Mouse (Mus musculus) left cerebral cortex, adult 8-10 months (tissue): ENCODE data around the gene Amer2. TPM values are rescaled to one million over a fixed set of nuclear protein-coding genes. Genes with fewer than 3 reads are reported as not detected.
"Not testable (repeated sequence)": the region's sequence is repeated elsewhere in the genome, so short reads cannot be mapped to it uniquely, and the experiment has no call there.

Source experiments
- DNase-seq, 2 experiments: peaks; one replicate each; pipeline ENCODE4 v3.0.0; 2022; ENCODE audit warnings: low spot score in 2 of 2
- total RNA-seq, 4 experiments: library from RNA; stranded (reverse); gene quantifications; 2 replicates each; pipeline ENCODE4 v1.2.4; 2022

Gene Amer2
- 10 to 100 TPM; 38.0 to 42.7 (median 40.8) TPM for total RNA-seq

DNA sequence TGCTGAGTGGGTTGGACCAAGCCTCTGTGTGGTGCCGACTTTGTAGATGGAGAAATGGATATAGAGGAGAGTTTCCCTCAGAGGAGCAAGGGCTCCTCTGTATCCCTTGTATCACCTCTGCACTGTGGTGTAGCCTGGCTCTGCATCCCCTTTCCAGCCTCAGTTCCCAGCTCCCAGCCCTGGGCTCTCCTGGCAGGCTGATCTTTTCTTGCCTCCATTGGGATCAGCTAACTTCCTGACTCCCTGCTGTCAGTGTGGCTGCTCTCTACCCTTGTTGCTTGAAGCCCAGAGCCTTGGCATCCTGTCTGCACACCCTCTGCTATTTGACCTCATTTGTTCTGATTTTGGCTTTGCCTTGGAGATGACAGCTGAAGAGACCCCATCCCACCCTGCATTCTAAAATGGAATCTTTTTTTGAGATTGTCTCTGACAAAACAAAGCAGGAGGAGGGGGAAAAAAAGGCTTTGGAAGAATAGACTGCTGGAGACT, at the start of gene Amer2:
Gene Amer2 (plus strand): TSS at position 439 of the 489 bp plus-strand sequence.
- DNase-seq = peak in 1 of 2 experiments; percentile 2

DNA sequence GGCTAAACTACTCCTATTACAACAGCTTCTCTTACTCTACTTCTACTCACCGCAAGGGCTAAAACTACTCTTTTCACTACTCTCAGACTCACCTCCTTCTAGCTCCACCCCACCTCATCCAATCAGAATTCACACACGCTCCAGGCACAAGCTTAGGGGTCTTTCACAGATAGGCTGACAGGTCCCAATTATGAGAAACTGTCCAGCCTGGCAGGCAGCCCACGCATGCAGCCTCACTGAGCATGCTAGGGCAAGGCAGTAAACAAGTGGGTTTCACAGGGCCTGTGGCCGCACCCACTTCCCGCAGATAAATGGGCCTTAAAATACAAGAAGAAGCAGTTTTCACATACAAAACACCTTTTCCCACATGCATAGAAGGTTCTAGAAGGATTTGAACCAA, 33.1 kb upstream of the Amer2 start:
- DNase-seq = not testable (repeated sequence)

- DNase-seq = no peak
These were observed 32.5 kb upstream of the Amer2 start for GRCm38 (mm10) chr14:60340570-60340969.

- no peak for DNase-seq
These were observed 27.7 kb upstream of the Amer2 start for GRCm38 (mm10) chr14:60345326-60345876.

GRCm38 (mm10) chr14:60358347-60358746, 14.7 kb upstream of the Amer2 start:
- no peak for DNase-seq

- no peak for DNase-seq
These were observed 11.5 kb upstream of the Amer2 start for GRCm38 (mm10) chr14:60361380-60362212.

GRCm38 (mm10) chr14:60366729-60367128, 6.3 kb upstream of the Amer2 start:
- no peak for DNase-seq

DNA sequence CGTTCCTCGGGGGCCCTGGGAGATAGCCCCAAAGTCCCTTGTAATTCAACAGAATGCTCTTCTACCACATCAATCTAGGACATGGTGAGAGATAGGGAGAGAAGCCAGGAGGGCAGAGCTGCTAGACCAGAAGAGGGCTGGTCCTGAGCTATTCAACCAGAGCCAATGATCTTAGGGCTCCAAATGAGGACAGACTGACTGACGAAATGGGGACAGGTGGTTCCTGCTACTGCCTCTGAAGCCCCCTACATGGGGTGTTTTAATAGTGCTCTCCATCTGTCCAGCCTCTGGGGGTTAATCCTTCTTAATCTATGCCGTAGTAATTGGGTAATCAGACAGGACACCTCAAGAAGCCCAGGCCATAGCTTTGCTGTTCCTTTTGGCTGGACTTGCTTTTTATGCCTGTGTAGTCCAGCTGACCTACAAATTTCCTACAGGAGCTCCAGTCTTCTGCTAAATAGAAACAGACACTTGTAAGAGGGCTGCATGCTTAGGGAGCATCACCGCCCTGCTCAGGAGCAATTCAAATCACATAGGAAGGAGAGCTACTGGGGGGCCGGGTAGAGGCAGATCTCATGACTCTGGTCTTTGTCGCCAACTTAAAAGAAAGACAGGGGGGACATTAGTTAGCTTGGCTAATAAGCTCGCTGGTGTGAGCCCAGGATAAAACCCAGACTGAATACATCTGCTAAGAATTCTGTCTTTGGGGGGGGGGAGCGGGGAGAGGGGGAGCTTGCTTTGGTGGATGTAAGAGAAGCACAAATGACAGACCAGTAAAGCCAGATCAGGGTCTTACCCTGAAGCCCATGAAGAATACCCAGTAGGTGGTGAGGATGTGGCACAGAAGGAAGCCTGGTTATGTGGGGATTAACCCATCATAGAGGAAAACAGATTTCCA, 4.0 kb upstream of the Amer2 start:
- DNase-seq = no peak

GRCm38 (mm10) chr14:60369667-60370315, 3.3 kb upstream of the Amer2 start:
- no peak for DNase-seq

DNA sequence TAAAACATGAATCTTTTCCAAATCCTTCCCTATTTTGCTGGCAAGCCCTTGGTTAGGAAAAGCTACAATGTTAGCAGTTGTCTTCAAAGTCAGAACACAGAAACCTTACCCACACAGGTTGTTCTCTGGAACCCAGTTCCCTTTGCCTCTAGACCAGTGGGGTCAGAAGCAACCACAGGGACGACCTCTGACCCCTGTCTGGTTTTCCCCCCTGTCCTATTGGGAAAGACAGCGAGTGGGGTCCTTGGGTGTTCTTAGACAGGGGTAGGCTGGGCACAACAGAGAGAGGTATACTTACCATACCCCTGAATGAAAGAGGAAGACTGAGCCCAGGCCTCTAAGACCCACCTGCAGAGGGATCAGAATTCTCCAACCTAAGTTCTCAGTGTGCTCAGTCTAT, 4.0 kb downstream of the Amer2 start:
- DNase-seq = no peak

DNA sequence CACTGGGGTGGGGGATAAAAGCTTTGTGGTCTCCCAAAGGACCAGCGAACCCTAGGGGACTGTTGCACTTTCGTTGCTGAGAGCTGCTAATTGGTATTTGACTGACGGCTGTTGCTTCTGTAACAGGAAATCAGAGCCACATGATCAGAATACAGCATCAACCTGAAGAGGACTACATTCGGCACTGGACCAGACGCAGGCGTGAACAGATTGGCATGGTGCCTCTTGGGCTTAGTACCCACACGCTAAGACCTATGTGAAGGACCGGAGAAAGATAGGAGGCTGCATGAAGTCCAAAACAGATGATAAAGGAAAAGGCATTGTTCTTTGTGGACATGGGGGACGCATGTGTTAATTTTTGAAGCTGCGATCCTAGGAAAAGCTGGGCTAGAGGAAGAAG, 4.5 kb downstream of the Amer2 start:
- peak; percentile 48 to 60 for DNase-seq

- DNase-seq = peak; percentile 74 to 93
These were observed 5.1 kb downstream of the Amer2 start for GRCm38 (mm10) chr14:60378057-60378565.

DNA sequence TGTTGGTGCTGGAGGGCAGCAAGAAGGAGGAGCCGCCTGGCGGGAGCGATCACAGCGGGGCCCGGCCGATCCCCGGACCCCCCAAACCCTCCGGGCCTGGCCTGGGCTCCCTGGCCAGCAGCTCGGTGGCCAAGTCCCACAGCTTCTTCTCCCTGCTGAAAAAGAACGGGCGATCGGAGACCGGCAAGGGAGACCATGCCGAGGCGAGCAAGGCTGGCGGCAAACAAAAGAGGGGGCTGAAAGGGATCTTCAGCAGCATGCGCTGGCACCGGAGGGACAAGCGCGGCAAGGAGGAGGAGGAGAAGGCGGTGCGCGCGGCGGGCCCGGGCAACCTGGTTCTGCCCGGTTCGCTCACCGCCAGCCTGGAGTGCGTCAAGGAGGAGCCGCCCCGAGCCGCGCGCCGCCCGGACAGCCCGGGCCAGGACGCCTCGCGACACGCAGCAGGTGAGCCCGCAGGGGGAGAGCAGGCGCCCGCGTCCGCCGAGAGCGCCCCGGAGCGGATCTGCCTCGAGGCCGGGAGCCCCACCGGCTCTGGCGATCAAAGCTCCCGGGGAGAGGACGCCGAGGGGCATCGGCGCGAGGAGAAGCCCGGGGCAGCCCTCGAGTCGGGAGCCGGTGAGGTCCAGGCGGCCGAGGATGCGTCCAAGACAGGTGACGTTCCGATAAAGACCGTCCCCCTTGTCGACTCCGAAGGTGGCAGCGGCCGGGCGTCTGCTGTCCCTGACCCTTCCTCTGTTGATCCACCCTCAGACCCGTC, 5.7 kb downstream of the Amer2 start:
- peak; percentile 45 to 52 for DNase-seq

- DNase-seq = no peak
These were observed 6.4 kb downstream of the Amer2 start for GRCm38 (mm10) chr14:60379323-60379957.

GRCm38 (mm10) chr14:60379958-60380330, 6.9 kb downstream of the Amer2 start:
- DNase-seq = no peak

GRCm38 (mm10) chr14:60381671-60382070, 8.6 kb downstream of the Amer2 start:
- DNase-seq = no peak

DNA sequence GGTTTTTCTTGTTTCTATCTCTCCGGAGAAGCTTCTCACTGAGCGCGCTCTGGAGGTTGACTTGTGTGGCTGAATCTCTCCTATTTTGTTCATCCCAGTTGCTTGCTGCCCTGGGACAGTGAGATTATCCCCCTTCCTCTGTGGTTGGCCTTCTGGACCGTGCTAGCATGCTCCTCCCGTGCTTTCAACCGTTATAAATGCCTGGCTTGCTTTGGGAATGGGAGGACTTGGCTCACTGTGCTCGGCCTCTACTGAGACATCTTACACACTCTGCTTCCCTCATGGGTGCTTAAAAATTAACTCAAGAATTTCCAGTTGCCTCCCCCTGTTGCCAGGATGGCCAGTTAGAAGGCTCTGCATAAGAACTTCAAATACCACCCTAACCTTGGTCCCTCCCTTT, 10.8 kb downstream of the Amer2 start:
- no peak for DNase-seq

- DNase-seq = no peak
These were observed 11.2 kb downstream of the Amer2 start for GRCm38 (mm10) chr14:60384269-60384668.

GRCm38 (mm10) chr14:60385079-60385643, 12.1 kb downstream of the Amer2 start:
- DNase-seq = no peak
